Mouse (Mus musculus): ENCODE data around the gene Sgcd. TPM values are rescaled to one million over a fixed set of nuclear protein-coding genes. Genes with fewer than 3 reads are reported as not detected.
A peak's percentile ranks its signal among the peaks of the same experiment; 100 is the strongest.

The Sgcd gene
- total and polyA plus RNA-seq, 3 experiments: 7.1 to 69.5 (median 60.9) TPM

- intact Hi-C loops (cut with DNase I): no loop called here
- H3K4me1 ChIP-seq (ENCODE audit: control insufficient read depth, insufficient read depth, low read length): no peaks in the 10 kb centered on the region
- H3K79me2 ChIP-seq (replicated peaks; ENCODE audit: control insufficient read depth, insufficient read depth, low read length): no peaks in the 10 kb centered on the region
- H3K27ac ChIP-seq: no peak overlapping the region
- no peaks in the 10 kb centered on the region for H3K27me3 ChIP-seq (ENCODE audit: control insufficient read depth, insufficient read depth, low read length)
- no peak overlapping the region for H3K9ac ChIP-seq (ENCODE audit: low read depth, low read length)
- H3K4me3 ChIP-seq: no peak overlapping the region
- no peak for DNase-seq
- WGBS: 55% methylated on average over 1 of the region's 1 CpGs
- H3K36me3 ChIP-seq (ENCODE audit: control insufficient read depth, insufficient read depth, low read length): no peaks in the 10 kb centered on the region
- no peak for TF ChIP-seq POLR2A (IDR thresholded peaks at IDR 0.05; ENCODE audit: insufficient read depth, low read depth, low read length)
These were observed 293.2 kb downstream of the Sgcd start for GRCm38 (mm10) chr11:47695611-47696010.

GRCm38 (mm10) chr11:47658135-47658534 is 330.6 kb downstream of the Sgcd start:
- 0% methylated on average over 1 of the region's 1 CpGs for WGBS
- Histone ChIP-seq H3K9ac (ENCODE audit: low read depth, low read length) (no peak overlapping the region), H3K4me1 (ENCODE audit: control insufficient read depth, insufficient read depth, low read length) (no peaks in the 10 kb centered on the region), H3K79me2 (replicated peaks; ENCODE audit: control insufficient read depth, insufficient read depth, low read length) (no peaks in the 10 kb centered on the region), H3K27ac (no peak overlapping the region), H3K36me3 (ENCODE audit: control insufficient read depth, insufficient read depth, low read length) (no peaks in the 10 kb centered on the region), H3K4me3 (no peak overlapping the region), H3K27me3 (ENCODE audit: control insufficient read depth, insufficient read depth, low read length) (no peaks in the 10 kb centered on the region)
- intact Hi-C loops (cut with DNase I): no loop called here
- TF ChIP-seq POLR2A (IDR thresholded peaks at IDR 0.05; ENCODE audit: insufficient read depth, low read depth, low read length): no peak
- peak; percentile 71 for TF ChIP-seq CTCF (IDR thresholded peaks at IDR 0.05)
- peak in 1 of 2 experiments; percentile 34 for DNase-seq

- intact Hi-C loops (cut with DNase I): no loop called here
- Histone ChIP-seq H3K27me3 (ENCODE audit: control insufficient read depth, insufficient read depth, low read length) (no peaks in the 10 kb centered on the region), H3K4me1 (ENCODE audit: control insufficient read depth, insufficient read depth, low read length) (no peaks in the 10 kb centered on the region), H3K36me3 (ENCODE audit: control insufficient read depth, insufficient read depth, low read length) (no peaks in the 10 kb centered on the region), H3K27ac (no peak overlapping the region), H3K9ac (ENCODE audit: low read depth, low read length) (no peak overlapping the region), H3K79me2 (replicated peaks; ENCODE audit: control insufficient read depth, insufficient read depth, low read length) (no peaks in the 10 kb centered on the region), H3K4me3 (no peak overlapping the region)
- DNase-seq: no peak
- TF ChIP-seq POLR2A (IDR thresholded peaks at IDR 0.05; ENCODE audit: insufficient read depth, low read depth, low read length) (no peak), EP300 (IDR thresholded peaks at IDR 0.05; ENCODE audit: insufficient read depth, low read depth, low read length) (no peak), CTCF (IDR thresholded peaks at IDR 0.05) (no peak)
These were observed 342.9 kb downstream of the Sgcd start for GRCm38 (mm10) chr11:47645911-47646310.

GRCm38 (mm10) chr11:47641567-47642259 is 347.1 kb downstream of the Sgcd start:
- no peak overlapping the region for H3K9ac ChIP-seq (ENCODE audit: low read depth, low read length)
- intact Hi-C loops (cut with DNase I): no loop called here
- H3K4me3 ChIP-seq: no peak overlapping the region
- no peak overlapping the region for H3K27ac ChIP-seq
- no peak for TF ChIP-seq POLR2A (IDR thresholded peaks at IDR 0.05; ENCODE audit: insufficient read depth, low read depth, low read length)
- TF ChIP-seq CTCF (IDR thresholded peaks at IDR 0.05): no peak
- no peak for TF ChIP-seq EP300 (IDR thresholded peaks at IDR 0.05; ENCODE audit: insufficient read depth, low read depth, low read length)
- DNase-seq: no peak
- 70% methylated on average over 2 of the region's 2 CpGs for WGBS
- H3K4me1 ChIP-seq (ENCODE audit: control insufficient read depth, insufficient read depth, low read length): no peaks in the 10 kb centered on the region
- H3K36me3 ChIP-seq (ENCODE audit: control insufficient read depth, insufficient read depth, low read length): no peaks in the 10 kb centered on the region
- H3K27me3 ChIP-seq (ENCODE audit: control insufficient read depth, insufficient read depth, low read length): no peaks in the 10 kb centered on the region
- no peaks in the 10 kb centered on the region for H3K79me2 ChIP-seq (replicated peaks; ENCODE audit: control insufficient read depth, insufficient read depth, low read length)

- 61% methylated on average over 1 of the region's 1 CpGs for WGBS
- H3K9ac ChIP-seq (ENCODE audit: low read depth, low read length): no peak overlapping the region
- H3K79me2 ChIP-seq (replicated peaks; ENCODE audit: control insufficient read depth, insufficient read depth, low read length): no peaks in the 10 kb centered on the region
- H3K4me3 ChIP-seq: no peak overlapping the region
- H3K4me1 ChIP-seq (ENCODE audit: control insufficient read depth, insufficient read depth, low read length): no peaks in the 10 kb centered on the region
- no peaks in the 10 kb centered on the region for H3K27me3 ChIP-seq (ENCODE audit: control insufficient read depth, insufficient read depth, low read length)
- no peaks in the 10 kb centered on the region for H3K36me3 ChIP-seq (ENCODE audit: control insufficient read depth, insufficient read depth, low read length)
- H3K27ac ChIP-seq: no peak overlapping the region
- DNase-seq: no peak
- intact Hi-C loops (cut with DNase I): no loop called here
- TF ChIP-seq CTCF (IDR thresholded peaks at IDR 0.05) (no peak), POLR2A (IDR thresholded peaks at IDR 0.05; ENCODE audit: insufficient read depth, low read depth, low read length) (no peak), EP300 (IDR thresholded peaks at IDR 0.05; ENCODE audit: insufficient read depth, low read depth, low read length) (no peak)
These were observed 348.2 kb downstream of the Sgcd start for GRCm38 (mm10) chr11:47640556-47640955.

GRCm38 (mm10) chr11:47630186-47630585 is 358.6 kb downstream of the Sgcd start:
- H3K36me3 ChIP-seq (ENCODE audit: control insufficient read depth, insufficient read depth, low read length): no peaks in the 10 kb centered on the region
- DNase-seq: no peak
- H3K9ac ChIP-seq (ENCODE audit: low read depth, low read length): no peak overlapping the region
- no peak overlapping the region for H3K4me3 ChIP-seq
- no peak for TF ChIP-seq EP300 (IDR thresholded peaks at IDR 0.05; ENCODE audit: insufficient read depth, low read depth, low read length)
- TF ChIP-seq CTCF (IDR thresholded peaks at IDR 0.05): no peak
- TF ChIP-seq POLR2A (IDR thresholded peaks at IDR 0.05; ENCODE audit: insufficient read depth, low read depth, low read length): no peak
- intact Hi-C loops (cut with DNase I): no loop called here
- no peak overlapping the region for H3K27ac ChIP-seq
- no peaks in the 10 kb centered on the region for H3K4me1 ChIP-seq (ENCODE audit: control insufficient read depth, insufficient read depth, low read length)
- 92% methylated on average over 2 of the region's 2 CpGs for WGBS
- no peaks in the 10 kb centered on the region for H3K27me3 ChIP-seq (ENCODE audit: control insufficient read depth, insufficient read depth, low read length)
- H3K79me2 ChIP-seq (replicated peaks; ENCODE audit: control insufficient read depth, insufficient read depth, low read length): no peaks in the 10 kb centered on the region
